Mouse (Mus musculus) cerebellum, adult (tissue): ENCODE data around the gene Ergic1.
A peak's percentile ranks its signal among the peaks of the same experiment; 100 is the strongest.

ENCODE experiments used
- ATAC-seq: cut with Nextera tagmentation; 2 replicates; pipeline ENCODE4 v1.9.2; 2017; ENCODE audit warnings: mild to moderate bottlenecking, moderate library complexity, mixed read lengths; ENCODE audit not compliant: insufficient number of reproducible peaks, low FRiP score, low TSS enrichment

Ergic1 gene

GRCm38 (mm10) chr17:26535251-26536136, 25.8 kb upstream of the Ergic1 start:
- no peak for ATAC-seq

GRCm38 (mm10) chr17:26537722-26538471, 23.4 kb upstream of the Ergic1 start:
- ATAC-seq = no peak

GRCm38 (mm10) chr17:26540083-26540482, 21.2 kb upstream of the Ergic1 start:
- ATAC-seq = peak; percentile 72; the same call in 1 of the 2 replicates

GRCm38 (mm10) chr17:26544319-26544963, 16.8 kb upstream of the Ergic1 start:
- ATAC-seq = no peak

GRCm38 (mm10) chr17:26547771-26548170, 13.5 kb upstream of the Ergic1 start:
- ATAC-seq = no peak

GRCm38 (mm10) chr17:26548566-26548965, 12.7 kb upstream of the Ergic1 start:
- ATAC-seq = no peak

GRCm38 (mm10) chr17:26549148-26549809, 12.0 kb upstream of the Ergic1 start:
- no peak for ATAC-seq

GRCm38 (mm10) chr17:26551104-26551503, 10.2 kb upstream of the Ergic1 start:
- no peak for ATAC-seq

GRCm38 (mm10) chr17:26553033-26553432, 8.3 kb upstream of the Ergic1 start:
- no peak for ATAC-seq

- no peak for ATAC-seq
These were observed 581 bp upstream of the Ergic1 start for GRCm38 (mm10) chr17:26560526-26561289.

GRCm38 (mm10) chr17:26561651-26562181, 427 bp downstream of the Ergic1 start, which contains the start of gene Dusp1:
TSS of gene Dusp1 (minus strand) at chr17:26562128.
- ATAC-seq = peak; percentile 63; the same call in 1 of the 2 replicates

GRCm38 (mm10) chr17:26562292-26562691, 1.0 kb downstream of the Ergic1 start:
- ATAC-seq = no peak

- no peak for ATAC-seq
These were observed 2.2 kb downstream of the Ergic1 start for GRCm38 (mm10) chr17:26563476-26563875.

- ATAC-seq = no peak
These were observed 3.1 kb downstream of the Ergic1 start for GRCm38 (mm10) chr17:26564439-26564838.

- ATAC-seq = no peak
These were observed 6.0 kb downstream of the Ergic1 start for GRCm38 (mm10) chr17:26567142-26567817.

- ATAC-seq = no peak
These were observed 6.5 kb downstream of the Ergic1 start for GRCm38 (mm10) chr17:26567818-26568173.

GRCm38 (mm10) chr17:26569594-26570350, 8.5 kb downstream of the Ergic1 start:
- ATAC-seq = no peak

GRCm38 (mm10) chr17:26570651-26571118, 9.4 kb downstream of the Ergic1 start:
- ATAC-seq = no peak
